Mouse (Mus musculus) thymus, adult 2 months (tissue): Measurements from ENCODE around the gene Hoxc11.

Source experiments
- CTCF ChIP-seq: fragments of 200-500 bp; IDR thresholded peaks from 2 replicates; pipeline ENCODE4 v1.5.1; 2012; ENCODE audit warnings: mild to moderate bottlenecking, control low read depth, low read length, moderate library complexity, borderline replicate concordance; ENCODE audit not compliant: control insufficient read depth, poor library complexity, insufficient read depth; ENCODE audit errors: extremely low read depth
- POLR2A ChIP-seq: fragments of 200-500 bp; IDR thresholded peaks from 2 replicates; pipeline ENCODE4 v1.6.1; 2012; ENCODE audit warnings: mild to moderate bottlenecking, low read length, control low read depth, moderate library complexity; ENCODE audit not compliant: control insufficient read depth, poor library complexity, insufficient read depth; ENCODE audit errors: extremely low read depth

GRCm38 (mm10) chr15:102961728-102962127 lies 7.5 kb downstream of the Hoxc11 start:
- TF ChIP-seq POLR2A (no peak), CTCF (no peak)
